Mouse (Mus musculus): ENCODE results near the gene Rnf227.

GRCm38 (mm10) chr11:69365722-69366121, 25.5 kb downstream of the Rnf227 start:
- no peak for TF ChIP-seq POLR2A (IDR thresholded peaks at IDR 0.05; ENCODE audit: low read depth, low read length)
- no peak for TF ChIP-seq CTCF (IDR thresholded peaks at IDR 0.05; ENCODE audit: extremely low read depth, insufficient read length, insufficient replicate concordance, low read depth, low read length)

All from small intestine, adult 2 months (tissue).